Mouse (Mus musculus) embryonic facial prominence, embryonic 12.5 days (tissue): Measurements from ENCODE around the gene Ptprj. TPM values are rescaled to one million over a fixed set of nuclear protein-coding genes. Genes with fewer than 3 reads are reported as not detected.

Source experiments
- ATAC-seq: fragments of 200-750 bp; cut with Nextera tagmentation; 2 replicates; pipeline ENCODE4 v1.8.0; 2017; ENCODE audit not compliant: insufficient number of reproducible peaks, insufficient read depth, low FRiP score, low TSS enrichment
- H3K27ac ChIP-seq: fragments of 300-500 bp; sonication (generic); 2 replicates; pipeline ENCODE4 v1.5.1; 2016; ENCODE audit warnings: mild to moderate bottlenecking
- H3K27me3 ChIP-seq: fragments of 300-500 bp; sonication (generic); 2 replicates; pipeline ENCODE4 v1.6.1; 2016; ENCODE audit warnings: mild to moderate bottlenecking, moderate library complexity
- H3K36me3 ChIP-seq: fragments of 300-500 bp; sonication (generic); 2 replicates; pipeline ENCODE4 v1.6.1; 2016; ENCODE audit warnings: mild to moderate bottlenecking
- H3K4me1 ChIP-seq: fragments of 300-500 bp; sonication (generic); 2 replicates; pipeline ENCODE4 v1.6.1; 2016
- H3K4me2 ChIP-seq: fragments of 300-500 bp; sonication (generic); replicated peaks from 2 replicates; pipeline ENCODE4 v1.6.1; 2016; ENCODE audit warnings: mild to moderate bottlenecking, moderate library complexity
- H3K4me3 ChIP-seq: fragments of 300-500 bp; sonication (generic); 2 replicates; pipeline ENCODE4 v1.5.1; 2016; ENCODE audit warnings: mild to moderate bottlenecking
- H3K9ac ChIP-seq: fragments of 300-500 bp; sonication (generic); 2 replicates; pipeline ENCODE4 v1.6.1; 2016; ENCODE audit warnings: mild to moderate bottlenecking, moderate library complexity
- H3K9me3 ChIP-seq: fragments of 300-500 bp; sonication (generic); 2 replicates; pipeline ENCODE4 v1.6.1; 2016; ENCODE audit warnings: mild to moderate bottlenecking, moderate library complexity
- WGBS: fragments of 180-500 bp; shearing (Covaris S2); methylation state at CpG from one replicate; pipeline ENCODE4 v1.1.7; 2016; 5-methylcytosine and 5-hydroxymethylcytosine counted together
- polyA plus RNA-seq: library from polyadenylated mRNA; unstranded; fragments of >200 nt; fragmentation: Nextera tagmentation; extraction: Ambion mirVana; gene quantifications from 2 replicates; pipeline ENCODE4 v1.2.1, GENCODE M21; 2016

Gene Ptprj
- polyA plus RNA-seq, result 2.6 and 3.7 TPM in 2 replicates

DNA sequence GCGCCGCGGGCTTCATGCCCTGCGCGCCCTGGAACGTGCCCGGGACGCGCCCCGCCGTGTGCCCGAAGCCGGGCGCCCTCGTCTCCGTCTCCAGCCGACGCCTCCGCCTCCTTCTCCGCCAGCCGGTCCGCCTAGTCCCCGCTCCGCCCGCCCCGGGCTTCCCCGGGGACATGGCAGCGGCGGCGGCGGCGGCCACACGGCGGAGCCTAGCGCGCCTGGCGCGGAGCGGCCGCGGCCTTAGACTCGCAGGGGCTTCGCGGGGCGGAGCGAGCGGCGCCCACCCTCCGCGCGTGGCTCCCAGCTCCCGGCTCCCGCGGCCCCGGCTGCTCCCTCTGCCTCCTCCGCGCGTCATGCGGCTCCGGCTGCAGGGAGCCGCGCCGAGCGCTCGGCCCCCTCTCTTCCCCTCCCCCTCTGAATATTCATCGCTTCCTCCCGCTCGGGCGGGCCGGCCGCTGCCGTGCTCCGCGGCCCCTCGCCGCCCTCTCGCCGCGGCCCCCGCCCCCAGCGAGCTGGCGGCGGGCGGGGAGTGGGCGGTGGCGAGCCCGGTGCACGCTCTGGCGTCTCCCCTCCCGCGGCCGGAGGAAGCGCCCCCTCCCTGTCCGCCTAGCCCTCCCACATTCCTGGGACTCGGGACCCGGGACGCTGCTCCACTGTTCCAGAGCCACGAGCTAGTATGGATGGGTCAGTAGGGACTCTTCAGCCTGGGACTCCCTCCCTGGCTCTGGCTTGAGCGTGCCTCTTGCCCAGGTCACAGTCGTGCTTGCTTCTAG, at the start of gene Ptprj:
Gene Ptprj (minus strand): TSS at position 412 of the 770 bp plus-strand sequence.
- under 1% methylated on average over 92 of the region's 100 CpGs for WGBS
- H3K4me2 ChIP-seq, result peak within 1 kb of the TSS; percentile 96
- peak; percentile 85 for ATAC-seq

DNA sequence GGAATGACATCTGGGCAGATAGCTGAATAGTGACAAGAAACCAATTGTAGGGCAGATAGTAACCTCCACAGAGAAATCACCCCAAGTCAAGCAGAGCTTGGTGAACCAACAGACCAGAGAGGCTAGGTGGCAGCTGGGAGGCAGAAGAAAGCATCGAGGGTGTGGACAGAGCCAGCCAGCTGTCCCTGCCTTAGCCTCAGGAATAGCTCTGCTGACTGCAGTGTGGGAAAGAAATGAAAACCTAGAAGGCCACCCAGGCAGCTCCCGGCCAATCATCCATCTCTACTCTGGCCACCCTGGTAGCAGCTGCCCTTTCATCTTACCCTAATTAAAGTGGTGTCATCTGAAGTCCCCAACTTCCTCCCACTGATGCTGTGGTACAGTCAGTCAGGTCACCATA, 49.1 kb upstream of the Ptprj start:
- Histone ChIP-seq H3K9me3 (no peaks in the 10 kb centered on the region), H3K27ac (no peak overlapping the region), H3K9ac (no peak overlapping the region), H3K4me3 (no peak overlapping the region), H3K4me1 (no peaks in the 10 kb centered on the region), H3K36me3 (no peaks in the 10 kb centered on the region), H3K27me3 (no peaks in the 10 kb centered on the region), H3K4me2 (no peak overlapping the region)
- WGBS, result 55% methylated on average over 2 of the region's 2 CpGs
- ATAC-seq, result no peak

More for the DNA sequence above, at the start of gene Ptprj:
- Histone ChIP-seq H3K4me1 (peaks cover 5% of the 10 kb centered on the region; the same call in 1 of the 2 replicates), H3K27ac (peak within 1 kb of the TSS; percentile 87), H3K27me3 (peaks cover 3% of the 10 kb centered on the region; the same call in 1 of the 2 replicates), H3K9ac (peak within 1 kb of the TSS; percentile 85), H3K9me3 (no peaks in the 10 kb centered on the region), H3K4me3 (peak within 1 kb of the TSS; percentile 80), H3K36me3 (no peaks in the 10 kb centered on the region)

- no peaks in the 10 kb centered on the region for H3K36me3 ChIP-seq
- no peaks in the 10 kb centered on the region for H3K9me3 ChIP-seq
- H3K4me2 ChIP-seq, result no peak overlapping the region
- no peak overlapping the region for H3K4me3 ChIP-seq
- no peaks in the 10 kb centered on the region for H3K27me3 ChIP-seq
- no peak overlapping the region for H3K27ac ChIP-seq
- no peak for ATAC-seq
- peaks cover 4% of the 10 kb centered on the region; the same call in 1 of the 2 replicates for H3K4me1 ChIP-seq
- H3K9ac ChIP-seq, result no peak overlapping the region
- WGBS, result 90% methylated on average over 5 of the region's 5 CpGs
These were observed 47.8 kb upstream of the Ptprj start for GRCm38 (mm10) chr2:90628261-90628660.

- no peak overlapping the region for H3K27ac ChIP-seq
- H3K36me3 ChIP-seq, result no peaks in the 10 kb centered on the region
- 15% methylated on average over 6 of the region's 6 CpGs for WGBS
- H3K9me3 ChIP-seq, result no peaks in the 10 kb centered on the region
- peaks cover 5% of the 10 kb centered on the region; the same call in 1 of the 2 replicates for H3K4me1 ChIP-seq
- no peak overlapping the region for H3K9ac ChIP-seq
- H3K4me2 ChIP-seq, result no peak overlapping the region
- no peaks in the 10 kb centered on the region for H3K27me3 ChIP-seq
- ATAC-seq, result no peak
- no peak overlapping the region for H3K4me3 ChIP-seq
These were observed 44.5 kb upstream of the Ptprj start for GRCm38 (mm10) chr2:90624920-90625319.

- ATAC-seq, result no peak
- no peaks in the 10 kb centered on the region for H3K9me3 ChIP-seq
- H3K4me2 ChIP-seq, result no peak overlapping the region
- no peak overlapping the region for H3K4me3 ChIP-seq
- H3K9ac ChIP-seq, result no peak overlapping the region
- peaks cover 9% of the 10 kb centered on the region; the same call in 1 of the 2 replicates for H3K4me1 ChIP-seq
- no peaks in the 10 kb centered on the region for H3K36me3 ChIP-seq
- 0 out of 2 replicates have a peak overlapping the region, but pooled peaks have one; percentile 17 for H3K27ac ChIP-seq
- no peaks in the 10 kb centered on the region for H3K27me3 ChIP-seq
- WGBS, result 47% methylated on average over 4 of the region's 4 CpGs
These were observed 43.9 kb upstream of the Ptprj start for GRCm38 (mm10) chr2:90624339-90624738.

DNA sequence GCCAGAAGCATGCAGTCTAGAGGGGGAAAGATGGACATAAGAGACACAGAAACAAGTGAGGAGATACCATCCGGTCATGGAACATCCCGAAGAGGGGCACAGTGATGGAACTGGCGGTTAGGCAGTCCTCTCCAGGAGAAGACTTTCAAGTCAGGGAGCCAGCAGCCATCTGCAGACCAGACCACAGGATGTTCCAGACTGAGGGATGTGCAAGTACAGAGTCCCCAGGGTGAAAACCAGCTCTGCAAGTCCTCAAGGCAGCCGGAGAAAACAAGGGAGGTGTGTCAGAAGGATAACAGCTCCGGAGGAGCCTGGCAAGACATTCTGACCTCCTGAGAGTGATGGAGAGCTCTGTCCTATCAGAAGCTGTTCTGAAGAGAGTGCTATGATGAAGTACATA, 40.4 kb upstream of the Ptprj start:
- no peak for ATAC-seq
- Histone ChIP-seq H3K4me3 (no peak overlapping the region), H3K9me3 (no peaks in the 10 kb centered on the region), H3K9ac (no peak overlapping the region), H3K27ac (no peak overlapping the region), H3K36me3 (no peaks in the 10 kb centered on the region), H3K4me1 (peaks cover 9% of the 10 kb centered on the region; the same call in 1 of the 2 replicates), H3K4me2 (no peak overlapping the region), H3K27me3 (no peaks in the 10 kb centered on the region)
- 62% methylated on average over 5 of the region's 5 CpGs for WGBS

GRCm38 (mm10) chr2:90619648-90620047, 39.2 kb upstream of the Ptprj start:
- Histone ChIP-seq H3K4me1 (peaks cover 9% of the 10 kb centered on the region; the same call in 1 of the 2 replicates), H3K4me3 (no peak overlapping the region), H3K4me2 (no peak overlapping the region), H3K27me3 (no peaks in the 10 kb centered on the region), H3K9me3 (no peaks in the 10 kb centered on the region), H3K9ac (no peak overlapping the region), H3K36me3 (no peaks in the 10 kb centered on the region), H3K27ac (no peak overlapping the region)
- 29% methylated on average over 2 of the region's 2 CpGs for WGBS
- ATAC-seq, result no peak

DNA sequence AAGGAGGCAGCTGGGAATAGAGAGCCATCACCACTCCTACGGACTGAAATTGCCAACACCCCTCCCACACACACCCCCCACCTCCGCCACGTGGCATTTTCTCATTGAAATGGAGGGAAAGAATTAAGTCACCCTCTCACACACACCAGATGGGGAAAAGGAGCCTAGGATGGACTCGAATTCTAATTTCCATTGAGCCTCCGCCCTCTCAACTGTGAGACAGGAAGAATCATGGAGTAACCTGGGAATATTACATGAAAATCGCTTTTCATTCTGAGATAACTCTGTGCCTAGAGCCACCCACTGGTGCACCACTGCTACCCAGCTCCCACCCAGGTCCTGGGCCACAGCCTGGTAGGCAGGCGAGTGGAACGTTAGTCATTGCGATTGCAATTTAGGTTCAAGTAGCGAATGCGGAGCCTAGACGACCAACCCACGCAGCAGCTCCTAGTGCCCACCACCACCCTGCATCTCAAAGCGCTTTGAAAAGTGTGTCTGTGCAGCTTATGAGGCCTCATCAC, 34.3 kb upstream of the Ptprj start:
- H3K9ac ChIP-seq, result no peak overlapping the region
- H3K4me3 ChIP-seq, result no peak overlapping the region
- H3K27me3 ChIP-seq, result no peaks in the 10 kb centered on the region
- no peak for ATAC-seq
- H3K27ac ChIP-seq, result no peak overlapping the region
- 89% methylated on average over 14 of the region's 14 CpGs for WGBS
- H3K4me2 ChIP-seq, result no peak overlapping the region
- no peaks in the 10 kb centered on the region for H3K9me3 ChIP-seq
- no peaks in the 10 kb centered on the region for H3K36me3 ChIP-seq
- 0 out of 2 replicates have a peak, but pooled peaks cover 2% of the 10 kb centered on the region for H3K4me1 ChIP-seq

GRCm38 (mm10) chr2:90613591-90613990, 33.1 kb upstream of the Ptprj start:
- Histone ChIP-seq H3K36me3 (no peaks in the 10 kb centered on the region), H3K4me3 (no peak overlapping the region), H3K4me2 (no peak overlapping the region), H3K27me3 (no peaks in the 10 kb centered on the region), H3K4me1 (no peaks in the 10 kb centered on the region), H3K9ac (no peak overlapping the region), H3K9me3 (no peaks in the 10 kb centered on the region), H3K27ac (no peak overlapping the region)
- WGBS, result 76% methylated on average over 3 of the region's 3 CpGs
- no peak for ATAC-seq

GRCm38 (mm10) chr2:90613006-90613405, 32.6 kb upstream of the Ptprj start:
- no peaks in the 10 kb centered on the region for H3K27me3 ChIP-seq
- ATAC-seq, result no peak
- 72% methylated on average over 2 of the region's 2 CpGs for WGBS
- H3K9me3 ChIP-seq, result no peaks in the 10 kb centered on the region
- H3K4me3 ChIP-seq, result no peak overlapping the region
- no peaks in the 10 kb centered on the region for H3K4me1 ChIP-seq
- H3K4me2 ChIP-seq, result no peak overlapping the region
- no peaks in the 10 kb centered on the region for H3K36me3 ChIP-seq
- H3K27ac ChIP-seq, result no peak overlapping the region
- no peak overlapping the region for H3K9ac ChIP-seq

GRCm38 (mm10) chr2:90611959-90612571, 31.6 kb upstream of the Ptprj start:
- Histone ChIP-seq H3K27ac (no peak overlapping the region), H3K9me3 (no peaks in the 10 kb centered on the region), H3K9ac (no peak overlapping the region), H3K36me3 (no peaks in the 10 kb centered on the region), H3K4me3 (no peak overlapping the region), H3K4me1 (no peaks in the 10 kb centered on the region), H3K27me3 (no peaks in the 10 kb centered on the region), H3K4me2 (no peak overlapping the region)
- ATAC-seq, result no peak
- WGBS, result 87% methylated on average over 10 of the region's 10 CpGs

- H3K9me3 ChIP-seq, result no peaks in the 10 kb centered on the region
- no peak overlapping the region for H3K4me3 ChIP-seq
- no peaks in the 10 kb centered on the region for H3K4me1 ChIP-seq
- 91% methylated on average over 3 of the region's 3 CpGs for WGBS
- no peaks in the 10 kb centered on the region for H3K27me3 ChIP-seq
- H3K27ac ChIP-seq, result no peak overlapping the region
- H3K9ac ChIP-seq, result no peak overlapping the region
- H3K4me2 ChIP-seq, result no peak overlapping the region
- H3K36me3 ChIP-seq, result no peaks in the 10 kb centered on the region
- ATAC-seq, result no peak
These were observed 20.6 kb upstream of the Ptprj start for GRCm38 (mm10) chr2:90601056-90601455.
